Mouse (Mus musculus) kidney, postnatal 0 days (tissue): ENCODE data around the gene Senp2. TPM values are rescaled to one million over a fixed set of nuclear protein-coding genes. Genes with fewer than 3 reads are reported as not detected.
"Not testable (repeated sequence)": the region's sequence is repeated elsewhere in the genome, so short reads cannot be mapped to it uniquely, and the experiment has no call there.

Experiments used
- ATAC-seq: fragments of 200-750 bp; cut with Nextera tagmentation; replicated peaks from 2 replicates; pipeline ENCODE4 v1.8.0; 2017; ENCODE audit warnings: low read depth, moderate number of reproducible peaks, moderate TSS enrichment, moderate library complexity; ENCODE audit not compliant: low FRiP score
- DNase-seq: peaks from one replicate; pipeline ENCODE4 v3.0.0-alpha.2; 2016; ENCODE audit warnings: low spot score
- H3K27ac ChIP-seq: fragments of 300-500 bp; sonication (generic); 2 replicates; pipeline ENCODE4 v1.5.1; 2014; ENCODE audit warnings: mild to moderate bottlenecking
- H3K27me3 ChIP-seq: fragments of 300-500 bp; sonication (generic); 2 replicates; pipeline ENCODE4 v1.6.1; 2014; ENCODE audit warnings: low read length, mixed read lengths; ENCODE audit not compliant: insufficient read depth
- H3K36me3 ChIP-seq: fragments of 300-500 bp; sonication (generic); 2 replicates; pipeline ENCODE4 v1.6.1; 2014; ENCODE audit warnings: low read length, mixed read lengths; ENCODE audit not compliant: insufficient read depth
- H3K4me1 ChIP-seq: fragments of 300-500 bp; sonication (generic); replicated peaks from 2 replicates; pipeline ENCODE4 v1.6.1; 2014; ENCODE audit warnings: antibody characterized with exemption, low read length, mixed read lengths; ENCODE audit not compliant: insufficient read depth
- H3K4me2 ChIP-seq: fragments of 300-500 bp; sonication (generic); 2 replicates; pipeline ENCODE4 v1.6.1; 2014; ENCODE audit warnings: mild to moderate bottlenecking, low read length, moderate library complexity, mixed read lengths
- H3K4me3 ChIP-seq: fragments of 300-500 bp; sonication (generic); replicated peaks from 2 replicates; pipeline ENCODE4 v1.5.1; 2014; ENCODE audit warnings: low read depth, low read length
- H3K9ac ChIP-seq: fragments of 300-500 bp; sonication (generic); 2 replicates; pipeline ENCODE4 v1.6.1; 2014; ENCODE audit warnings: low read depth, low read length
- H3K9me3 ChIP-seq: fragments of 300-500 bp; sonication (generic); replicated peaks from 2 replicates; pipeline ENCODE4 v1.6.1; 2016; ENCODE audit warnings: low read length, inconsistent platforms, mixed read lengths
- CTCF ChIP-seq: IDR thresholded peaks from 2 replicates; pipeline ENCODE4 v1.5.1; 2016; ENCODE audit warnings: antibody characterized with exemption, low read depth, mild to moderate bottlenecking, moderate library complexity
- WGBS: fragments of 180-500 bp; shearing (Covaris S2); extraction: QIAGEN DNeasy Blood & Tissue Kit; methylation state at CpG from one replicate; pipeline ENCODE4 v1.1.7; 2014; 5-methylcytosine and 5-hydroxymethylcytosine counted together
- polyA plus RNA-seq: library from polyadenylated mRNA; unstranded; fragments of >200 nt; fragmentation: Nextera tagmentation; extraction: Ambion mirVana; gene quantifications from 2 replicates; pipeline ENCODE4 v1.2.1, GENCODE M21; 2015

Senp2 gene
- polyA plus RNA-seq, 1 experiment from 2014 or later, result 22.7 TPM

DNA sequence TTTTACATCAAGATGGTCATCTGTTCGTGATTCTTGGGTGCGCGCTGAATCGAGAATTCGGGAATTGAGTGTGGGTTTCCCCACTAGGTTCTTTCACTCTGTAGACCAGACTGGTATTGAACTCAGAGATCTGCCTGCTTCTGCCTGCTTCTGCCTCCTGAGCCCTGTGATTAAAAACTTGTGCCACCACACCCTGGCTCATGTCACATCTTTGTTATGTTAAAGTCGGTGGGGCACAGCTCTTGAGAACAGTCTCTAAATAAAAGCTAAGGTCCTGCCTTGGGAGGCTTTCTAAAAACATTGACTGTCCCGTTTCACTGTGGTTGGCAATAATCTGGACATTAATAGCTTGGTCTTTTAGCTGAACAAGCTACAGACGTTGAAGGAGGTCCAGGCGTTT, 26.1 kb upstream of the Senp2 start:
- no peak for DNase-seq
- H3K36me3 ChIP-seq, result no peaks in the 10 kb centered on the region
- no peak overlapping the region for H3K9ac ChIP-seq
- no peaks in the 10 kb centered on the region for H3K9me3 ChIP-seq
- no peak overlapping the region for H3K4me3 ChIP-seq
- H3K27me3 ChIP-seq, result no peaks in the 10 kb centered on the region
- no peak overlapping the region for H3K27ac ChIP-seq
- H3K4me1 ChIP-seq, result no peaks in the 10 kb centered on the region
- no peak for ATAC-seq
- WGBS, result 94% methylated on average over 9 of the region's 9 CpGs
- no peak overlapping the region for H3K4me2 ChIP-seq
- TF ChIP-seq CTCF, result no peak

DNA sequence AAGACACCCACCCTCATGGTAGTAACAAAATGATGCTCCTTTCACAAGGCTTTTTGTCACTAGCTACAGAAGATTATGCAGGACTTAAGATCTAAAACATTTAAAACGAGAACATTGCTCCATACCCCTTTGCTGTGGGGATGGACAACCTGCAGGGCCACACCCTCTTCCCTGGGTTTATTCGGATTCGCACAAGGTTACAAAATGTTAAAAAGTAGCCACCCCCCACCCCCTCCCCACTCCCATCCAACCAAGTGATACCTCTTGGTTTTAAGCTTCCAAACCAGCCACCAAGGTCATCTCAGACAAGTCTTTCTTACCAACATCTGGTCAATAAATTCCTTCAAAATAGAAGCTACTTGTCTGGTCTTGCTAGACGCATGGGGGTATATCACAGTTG, 25.7 kb upstream of the Senp2 start:
- 96% methylated on average over 4 of the region's 4 CpGs for WGBS
- ATAC-seq, result no peak
- Histone ChIP-seq H3K4me3 (no peak overlapping the region), H3K4me2 (no peak overlapping the region), H3K36me3 (no peaks in the 10 kb centered on the region), H3K9me3 (no peaks in the 10 kb centered on the region), H3K27me3 (no peaks in the 10 kb centered on the region), H3K4me1 (no peaks in the 10 kb centered on the region), H3K9ac (no peak overlapping the region), H3K27ac (no peak overlapping the region)
- TF ChIP-seq CTCF, result no peak
- no peak for DNase-seq

DNA sequence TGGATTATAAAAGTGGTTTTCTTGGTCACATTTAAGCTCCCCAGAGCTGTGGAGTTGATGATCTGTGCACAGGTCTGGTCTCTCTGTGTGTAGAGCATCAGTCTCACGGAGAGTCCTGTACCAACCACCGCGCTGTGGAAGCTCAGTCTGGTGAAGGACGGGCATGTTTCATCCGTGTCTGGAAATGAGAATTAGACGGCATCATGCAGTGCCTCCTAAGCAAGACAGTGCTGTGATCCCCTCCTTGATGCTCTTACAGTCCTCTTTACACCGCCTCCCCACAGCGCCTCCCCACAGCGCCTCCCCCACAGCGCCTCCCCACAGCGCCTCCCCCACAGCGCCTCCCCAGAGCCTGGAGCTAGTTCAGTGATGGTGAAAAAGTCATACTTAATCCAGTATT, 25.2 kb upstream of the Senp2 start:
- no peak overlapping the region for H3K4me2 ChIP-seq
- no peak overlapping the region for H3K4me3 ChIP-seq

DNA sequence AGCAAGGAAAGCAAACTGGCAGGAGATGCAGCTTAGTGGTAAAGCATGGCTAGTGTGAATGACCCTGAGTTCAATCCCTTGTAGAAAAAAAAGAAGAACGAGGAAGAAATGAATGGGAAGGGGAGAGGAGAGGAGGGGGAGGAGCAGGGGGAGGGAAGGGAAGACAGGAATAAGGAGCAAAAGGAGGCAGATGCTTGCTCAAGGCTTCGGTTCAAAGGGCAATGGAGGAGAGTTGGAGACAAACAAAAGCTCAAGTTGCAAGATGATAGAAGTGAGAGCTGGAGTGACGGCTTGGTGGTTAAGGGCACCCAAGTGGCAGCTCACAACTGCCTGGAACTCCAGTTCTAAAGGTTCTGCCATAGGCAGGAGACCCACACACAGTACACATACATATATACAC, 23.1 kb upstream of the Senp2 start:
- Histone ChIP-seq H3K27ac (no peak overlapping the region), H3K27me3 (no peaks in the 10 kb centered on the region), H3K9ac (no peak overlapping the region), H3K4me2 (no peak overlapping the region), H3K36me3 (no peaks in the 10 kb centered on the region), H3K4me3 (no peak overlapping the region), H3K4me1 (no peaks in the 10 kb centered on the region), H3K9me3 (no peaks in the 10 kb centered on the region)
- no peak for TF ChIP-seq CTCF
- no peak for DNase-seq
- no peak for ATAC-seq
- 13% methylated on average over 3 of the region's 3 CpGs for WGBS

More for the DNA sequence above, 25.2 kb upstream of the Senp2 start:
- Histone ChIP-seq H3K9me3 (no peaks in the 10 kb centered on the region), H3K4me1 (no peaks in the 10 kb centered on the region), H3K27ac (no peak overlapping the region), H3K27me3 (no peaks in the 10 kb centered on the region), H3K9ac (no peak overlapping the region), H3K36me3 (no peaks in the 10 kb centered on the region)
- DNase-seq (no peak), ATAC-seq (no peak)
- TF ChIP-seq CTCF, result no peak
- 81% methylated on average over 12 of the region's 12 CpGs for WGBS

DNA sequence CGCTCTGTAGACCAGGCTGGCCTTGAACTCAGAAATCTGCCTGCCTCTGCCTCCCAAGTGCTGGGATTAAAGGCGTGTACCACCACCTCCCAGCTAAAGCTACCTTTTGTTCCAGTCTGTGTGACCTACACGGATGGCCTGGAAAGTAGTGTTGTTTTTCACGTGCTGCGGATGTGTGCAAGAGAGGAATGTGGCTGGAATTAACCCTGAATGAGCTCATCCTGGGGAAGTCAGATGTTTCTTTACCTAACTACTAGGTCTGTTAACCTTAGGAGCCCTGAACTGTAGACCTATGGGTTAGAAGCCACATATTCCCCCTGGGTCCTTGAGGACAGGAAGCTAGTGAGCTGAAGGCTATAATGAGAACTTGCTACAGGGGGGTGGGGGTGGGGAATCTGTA, 21.3 kb upstream of the Senp2 start:
- DNase-seq (no peak), ATAC-seq (no peak)
- Histone ChIP-seq H3K36me3 (no peaks in the 10 kb centered on the region), H3K4me2 (no peak overlapping the region), H3K27me3 (no peaks in the 10 kb centered on the region), H3K9me3 (no peaks in the 10 kb centered on the region), H3K27ac (no peak overlapping the region), H3K4me3 (no peak overlapping the region), H3K4me1 (no peaks in the 10 kb centered on the region), H3K9ac (no peak overlapping the region)
- 49% methylated on average over 5 of the region's 5 CpGs for WGBS
- TF ChIP-seq CTCF, result no peak

DNA sequence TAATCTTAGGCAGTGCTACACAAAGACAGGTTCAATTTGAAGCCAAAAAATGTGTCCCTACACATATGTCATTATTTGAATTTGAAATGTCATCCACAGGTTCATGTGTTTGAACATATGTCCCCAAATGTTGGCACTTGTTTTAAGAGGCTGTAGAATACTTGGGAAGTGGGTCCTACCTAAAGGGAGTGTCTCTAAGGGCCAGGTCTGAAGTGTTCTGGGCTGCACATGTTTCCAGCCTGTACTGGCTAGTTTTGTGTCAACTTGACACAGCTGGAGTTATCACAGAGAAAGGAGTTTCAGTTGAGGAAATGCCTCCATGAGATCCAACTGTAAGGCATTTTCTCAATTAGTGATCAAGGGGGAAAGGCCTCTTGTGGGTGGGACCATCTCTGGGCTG, 18.4 kb upstream of the Senp2 start:
- DNase-seq, H3K4me3 ChIP-seq, H3K9ac ChIP-seq, H3K4me1 ChIP-seq, H3K27me3 ChIP-seq, H3K27ac ChIP-seq, H3K4me2 ChIP-seq, ATAC-seq, H3K36me3 ChIP-seq, H3K9me3 ChIP-seq: not testable (repeated sequence)

DNA sequence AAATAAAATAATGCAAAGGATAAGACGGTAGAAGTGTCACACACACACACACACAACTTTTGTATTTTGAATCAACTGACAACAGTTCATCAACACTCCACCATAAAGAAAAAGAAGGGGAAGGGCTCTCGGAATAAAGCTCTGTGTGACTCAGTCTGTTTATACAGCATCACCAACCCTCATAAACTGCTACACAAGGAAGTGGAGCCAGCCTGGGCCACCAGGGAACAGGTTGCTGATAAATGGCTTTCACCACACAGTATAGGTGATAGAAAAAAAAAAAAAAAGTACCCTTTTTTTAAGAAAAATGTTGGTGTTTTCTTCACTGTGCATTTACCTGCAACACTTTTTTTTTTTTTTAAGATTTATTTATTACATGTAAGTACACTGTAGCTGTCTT, 17.5 kb upstream of the Senp2 start:
- H3K27ac ChIP-seq, result no peak overlapping the region
- ATAC-seq, result no peak
- TF ChIP-seq CTCF, result no peak
- no peak overlapping the region for H3K9ac ChIP-seq
- 77% methylated on average over 2 of the region's 2 CpGs for WGBS
- H3K9me3 ChIP-seq, result no peaks in the 10 kb centered on the region
- no peak overlapping the region for H3K4me3 ChIP-seq
- H3K4me1 ChIP-seq, result no peaks in the 10 kb centered on the region
- DNase-seq, result no peak
- no peaks in the 10 kb centered on the region for H3K27me3 ChIP-seq
- no peaks in the 10 kb centered on the region for H3K36me3 ChIP-seq
- no peak overlapping the region for H3K4me2 ChIP-seq
